Mouse (Mus musculus) B cell, adult (primary cell): ENCODE data around the gene Tiam2. TPM values are rescaled to one million over a fixed set of nuclear protein-coding genes. Genes with fewer than 3 reads are reported as not detected.

Source experiments
- total RNA-seq: library from RNA; stranded (reverse); gene quantifications from 4 replicates; pipeline ENCODE4 v1.2.4, GENCODE M21; 2023; ENCODE audit not compliant: inconsistent age

Tiam2 gene
- total RNA-seq = 0.35 to 0.84 TPM (median 0.40 TPM) in 4 replicates

DNA sequence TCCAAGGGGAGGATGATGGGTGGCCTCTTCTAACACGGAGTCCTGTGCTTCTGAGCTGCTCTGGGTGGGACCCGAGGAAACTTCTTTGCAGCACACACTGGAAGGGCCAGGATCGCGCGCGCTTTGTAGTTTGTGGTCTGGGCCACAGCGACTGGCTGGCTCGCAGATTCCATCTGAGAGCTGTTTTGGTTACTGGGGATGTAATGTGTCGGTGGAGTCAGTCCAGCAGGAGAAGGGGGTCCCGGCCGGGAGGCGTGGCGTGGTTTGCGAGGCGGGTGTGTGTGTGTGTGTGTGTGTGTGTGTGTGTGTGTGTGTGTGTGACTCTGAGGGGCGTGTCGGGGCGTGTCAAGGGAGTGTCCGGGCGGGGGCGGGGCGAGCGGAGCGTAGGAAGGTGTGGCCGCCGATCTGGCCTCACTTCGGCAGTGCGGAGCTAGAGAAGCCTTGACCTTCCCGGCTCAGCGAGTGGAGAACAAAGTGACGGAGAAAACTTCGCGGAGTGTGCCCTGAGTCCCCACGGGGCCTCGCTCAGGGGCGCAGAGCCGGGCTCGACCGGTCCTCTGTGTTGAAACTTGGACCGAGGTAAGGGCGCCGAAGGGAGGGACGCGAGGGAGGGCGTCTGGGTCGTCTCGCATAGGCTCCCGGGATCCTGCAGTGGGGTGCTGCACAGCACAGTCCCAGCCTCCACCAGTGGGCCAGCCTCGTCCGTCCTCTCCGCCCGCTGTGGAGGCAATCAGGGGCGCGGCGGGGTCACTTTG is at the start of gene Tiam2:
Tiam2 (plus strand) TSS at position 426 of the 755 bp plus-strand sequence.

DNA sequence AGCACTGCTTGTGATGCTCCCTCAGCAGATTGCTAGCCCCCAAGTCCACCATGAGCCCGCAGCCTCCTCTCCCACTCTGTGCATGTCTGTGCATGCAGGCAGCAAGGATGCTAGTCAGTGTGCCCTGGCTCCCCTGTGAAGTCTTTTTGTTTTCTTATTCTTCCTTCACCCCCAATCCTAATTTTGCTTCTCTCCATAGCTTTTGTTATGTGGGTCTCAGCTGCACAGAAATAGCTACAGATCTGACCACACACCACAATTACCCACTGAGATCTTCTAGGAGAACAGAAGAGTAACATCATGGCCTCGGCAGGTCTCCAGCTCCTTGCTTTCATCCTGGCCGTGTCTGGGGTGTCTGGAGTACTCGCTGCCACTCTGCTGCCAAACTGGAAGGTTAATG is 205.9 kb downstream of the Tiam2 start, which contains the start of gene Cldn20:
Cldn20 (plus strand) TSS at position 301 of the 400 bp plus-strand sequence.

GRCm38 (mm10) chr17:3557331-3558311 is 231.2 kb downstream of the Tiam2 start, which contains the start of gene Tfb1m:
Gene Tfb1m (minus strand): TSS chr17:3557781.

Other genes starting within 250 kb of the Tiam2 start
- gene Scaf8, start 211.6 kb upstream of the Tiam2 start, total RNA-seq = 94.5 to 109 TPM (median 106 TPM) in 4 replicates
- not detected in 4 replicates for gene Cldn20, start 206.0 kb downstream of the Tiam2 start, total RNA-seq
- gene Tfb1m, start 231.2 kb downstream of the Tiam2 start, total RNA-seq = 9.0 to 11.5 TPM (median 9.2 TPM) in 4 replicates